Mouse (Mus musculus) embryonic fibroblast, embryonic 13.5 days (primary cell): ENCODE measurements around the gene Ankrd34b.

Source experiments
- CTCF ChIP-seq: IDR thresholded peaks from 2 replicates; pipeline ENCODE4 v1.5.1; 2011; ENCODE audit warnings: mild to moderate bottlenecking, control low read depth, low read length, moderate library complexity, borderline replicate concordance; ENCODE audit not compliant: insufficient read depth
- POLR2A ChIP-seq: IDR thresholded peaks from 2 replicates; pipeline ENCODE4 v1.6.1; 2011; ENCODE audit warnings: low read depth, mild to moderate bottlenecking, control low read depth, low read length, moderate library complexity

- TF ChIP-seq CTCF (no peak), POLR2A (no peak)
Measured at GRCm38 (mm10) chr13:92425758-92426264, at the start of gene Ankrd34b.
